Mouse (Mus musculus) urinary bladder, postnatal 25 days (tissue): ENCODE results near the gene Uaca.

Experiments used
- DNase-seq: peaks from one replicate; pipeline ENCODE4 v3.0.0; 2022; ENCODE audit warnings: low spot score

Uaca gene

DNA sequence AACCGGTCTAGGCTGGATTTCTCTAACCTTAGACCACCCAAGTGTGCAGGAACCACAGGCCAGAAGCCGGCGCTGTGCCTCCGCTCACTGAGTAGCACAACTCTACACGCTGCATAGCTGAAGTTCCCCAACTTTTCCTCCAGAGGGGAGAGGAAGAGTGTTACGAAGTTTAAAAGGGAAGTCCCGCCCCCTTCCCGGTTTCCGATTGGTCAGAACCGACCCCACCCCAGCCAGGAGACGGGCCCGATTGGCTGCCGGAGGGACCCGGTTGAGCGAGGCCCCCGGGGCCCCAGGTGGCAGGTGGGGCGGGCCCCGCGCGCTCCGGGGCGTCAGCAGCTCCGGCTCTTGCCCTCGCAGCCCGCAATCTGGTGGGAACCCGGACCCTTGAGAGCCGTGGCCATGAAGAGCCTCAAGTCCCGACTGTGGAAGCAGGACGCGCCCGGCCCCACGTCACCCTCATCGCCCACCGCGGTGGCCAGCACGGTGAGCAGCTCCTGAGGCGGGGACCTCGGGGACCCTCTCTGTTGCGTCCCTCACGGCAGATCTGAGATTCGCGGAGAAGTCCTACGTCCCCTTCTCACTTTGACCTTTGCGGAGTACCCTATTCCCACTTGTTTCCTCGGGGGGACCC, at the start of gene Uaca:
Gene Uaca (plus strand): TSS at position 333 of the 631 bp plus-strand sequence.
- DNase-seq = peak; percentile 87

DNA sequence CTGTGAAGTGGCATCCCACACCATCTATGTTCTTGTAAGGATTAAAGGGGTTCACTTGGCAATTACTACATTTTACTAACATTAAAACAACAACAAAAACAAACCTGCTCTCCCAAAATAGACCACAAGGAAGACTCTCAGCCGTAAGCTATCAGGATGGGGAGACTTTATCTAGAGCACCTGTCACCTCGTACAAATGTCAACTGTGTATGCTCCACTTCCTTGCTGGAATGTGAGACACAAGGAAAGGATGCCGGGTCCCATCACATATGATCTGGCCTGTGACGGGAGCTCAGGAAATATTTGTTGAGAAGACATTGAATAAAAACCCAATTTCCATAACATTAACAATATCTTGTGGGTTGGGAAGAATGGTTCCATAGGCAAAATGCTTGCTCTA, 49.4 kb upstream of the Uaca start:
- DNase-seq = no peak

- no peak for DNase-seq
Observed at GRCm38 (mm10) chr9:60746561-60746960, 47.8 kb upstream of the Uaca start.

DNA sequence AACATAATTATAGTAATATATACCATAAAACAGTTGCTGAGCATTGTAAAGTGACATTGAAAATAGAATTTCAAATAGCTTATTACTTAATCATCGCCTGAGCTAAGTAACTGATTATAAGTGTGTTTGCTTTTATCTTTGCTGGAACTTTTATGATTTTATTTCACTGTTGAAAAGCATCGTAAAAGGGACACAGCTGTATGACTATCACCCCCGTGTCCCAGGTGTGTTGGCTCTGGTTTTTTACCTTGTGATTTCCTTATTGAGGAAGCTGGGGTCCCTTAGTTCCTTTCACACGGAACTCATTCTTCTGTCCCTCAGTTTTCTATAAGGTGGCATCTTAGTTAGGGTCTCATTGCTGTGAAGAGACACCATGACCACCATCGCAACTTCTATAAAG, 46.7 kb upstream of the Uaca start:
- no peak for DNase-seq

DNA sequence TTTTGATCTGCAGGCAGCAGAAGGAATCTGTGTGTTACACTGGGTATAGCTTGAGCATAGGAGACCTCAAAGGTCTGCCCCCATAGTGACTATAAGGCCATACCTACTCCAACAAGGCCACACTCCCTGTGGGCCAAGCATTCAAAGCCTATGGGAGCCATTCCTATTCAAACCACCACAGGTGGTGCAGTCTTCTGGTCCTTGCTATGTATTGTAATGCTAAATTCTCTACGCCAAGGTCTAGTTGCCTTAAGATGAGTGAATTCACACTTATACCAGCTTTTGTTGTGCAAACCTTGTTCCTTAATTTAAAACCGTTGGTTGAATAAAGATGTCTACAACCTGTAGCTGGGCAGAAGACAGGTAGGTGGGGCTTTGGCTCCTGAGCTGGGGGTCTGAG, 46.2 kb upstream of the Uaca start:
- DNase-seq = no peak

DNA sequence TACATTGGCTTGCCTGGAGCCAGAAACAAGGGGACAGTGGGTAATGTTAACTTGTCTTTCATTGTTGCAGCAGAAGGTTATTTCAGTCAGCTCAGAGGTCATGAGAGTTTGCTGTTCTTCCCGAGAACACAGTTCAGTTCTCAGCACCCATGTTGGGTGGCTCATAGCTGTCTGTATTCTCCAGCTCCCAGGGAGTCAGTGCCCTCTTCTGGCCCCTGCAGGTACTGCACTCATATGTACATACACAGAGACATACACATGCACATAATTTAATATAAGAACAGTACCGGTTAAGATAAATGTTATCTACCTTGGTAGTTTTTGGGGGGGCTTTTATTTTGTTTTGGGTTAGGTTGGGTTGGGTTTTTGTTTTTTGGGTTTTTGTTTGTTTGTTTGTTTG, 45.2 kb upstream of the Uaca start:
- no peak for DNase-seq

- DNase-seq = no peak
Observed at GRCm38 (mm10) chr9:60751098-60751497, 43.2 kb upstream of the Uaca start.

DNA sequence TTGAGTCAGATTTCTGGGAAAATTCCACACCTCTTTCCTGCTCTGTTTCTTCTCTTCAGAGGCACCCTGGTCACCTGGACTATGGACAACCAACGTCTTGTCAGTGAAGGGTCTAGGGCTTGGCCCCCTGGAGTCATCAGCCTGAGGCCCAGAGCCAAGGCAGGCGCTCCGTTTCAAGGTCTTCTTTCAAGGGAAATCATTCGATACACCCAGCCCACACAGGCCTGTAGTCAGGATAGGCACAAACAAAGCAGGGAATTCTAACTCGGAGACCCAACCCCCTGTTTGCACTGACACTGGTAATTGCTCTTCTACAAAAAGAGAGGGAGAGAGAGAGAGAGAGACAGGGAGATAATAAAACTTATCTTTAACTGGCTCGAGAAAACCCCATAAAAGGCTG, 42.4 kb upstream of the Uaca start:
- no peak for DNase-seq

DNA sequence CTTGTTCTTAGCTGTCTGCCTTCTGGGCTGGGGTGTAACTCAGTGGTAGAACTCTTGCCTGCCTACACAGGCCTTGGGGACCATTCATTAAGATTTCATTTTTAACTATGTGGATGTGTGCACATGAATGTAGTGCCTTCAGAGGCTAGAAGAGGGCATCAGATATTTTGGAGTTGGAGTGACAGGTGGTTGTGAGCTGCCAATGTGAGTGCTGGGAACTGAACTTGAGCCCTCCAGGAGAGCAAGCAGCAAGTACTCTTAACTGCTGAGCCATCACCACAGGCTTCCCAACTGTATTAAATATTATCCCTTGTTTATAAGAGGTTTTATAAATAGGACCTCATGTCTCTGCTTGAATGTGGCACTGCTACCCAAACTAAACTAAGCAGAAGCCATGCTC, 41.7 kb upstream of the Uaca start:
- no peak for DNase-seq

- DNase-seq = peak; percentile 70
Observed at GRCm38 (mm10) chr9:60756258-60756657, 38.1 kb upstream of the Uaca start.

DNA sequence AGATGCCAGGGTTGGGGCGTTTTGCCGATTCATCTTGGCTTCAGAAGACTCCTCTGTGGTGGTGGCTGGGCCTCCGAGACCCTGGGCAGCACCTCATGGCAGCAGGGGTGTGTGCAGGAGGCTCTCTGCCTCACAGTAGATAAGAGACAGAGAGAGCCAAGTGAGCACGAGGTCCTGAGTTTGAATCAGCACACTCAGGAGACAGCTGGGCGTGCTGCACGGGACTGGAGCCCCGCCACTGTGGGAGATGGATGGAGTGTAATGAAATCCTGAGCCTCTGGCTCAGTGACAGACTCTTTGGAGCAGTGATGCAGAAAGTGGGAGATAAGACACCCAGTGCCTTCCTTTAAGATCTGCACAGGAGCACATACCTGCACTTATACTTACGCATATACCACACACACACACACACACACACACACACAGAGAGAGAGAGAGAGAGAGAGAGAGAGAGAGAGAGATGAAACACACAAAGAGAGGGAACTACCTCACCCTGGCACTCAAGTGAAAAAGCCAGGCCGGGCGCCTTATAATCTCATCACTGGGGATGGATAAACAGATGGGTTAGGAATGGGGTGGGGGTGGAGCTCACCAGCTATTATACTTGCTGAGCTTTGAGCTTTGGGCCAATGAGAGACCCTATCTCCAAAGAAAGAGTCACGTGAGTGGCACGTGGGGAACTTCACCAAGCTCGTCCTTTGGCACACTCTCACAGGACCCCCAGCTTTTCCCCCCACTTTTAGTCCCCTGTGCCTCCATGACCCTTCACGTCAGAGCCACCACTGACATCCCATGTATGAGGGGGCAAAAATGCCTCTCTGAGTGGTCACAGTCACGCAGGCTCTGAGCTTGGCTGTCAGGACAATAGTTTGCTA, 37.2 kb upstream of the Uaca start:
- DNase-seq = no peak

- no peak for DNase-seq
Observed at GRCm38 (mm10) chr9:60757817-60758216, 36.5 kb upstream of the Uaca start.

GRCm38 (mm10) chr9:60759436-60760007, 34.8 kb upstream of the Uaca start:
- DNase-seq = no peak

GRCm38 (mm10) chr9:60765181-60765580, 29.2 kb upstream of the Uaca start:
- no peak for DNase-seq

- DNase-seq = no peak
Observed at GRCm38 (mm10) chr9:60768393-60768792, 25.9 kb upstream of the Uaca start.

DNA sequence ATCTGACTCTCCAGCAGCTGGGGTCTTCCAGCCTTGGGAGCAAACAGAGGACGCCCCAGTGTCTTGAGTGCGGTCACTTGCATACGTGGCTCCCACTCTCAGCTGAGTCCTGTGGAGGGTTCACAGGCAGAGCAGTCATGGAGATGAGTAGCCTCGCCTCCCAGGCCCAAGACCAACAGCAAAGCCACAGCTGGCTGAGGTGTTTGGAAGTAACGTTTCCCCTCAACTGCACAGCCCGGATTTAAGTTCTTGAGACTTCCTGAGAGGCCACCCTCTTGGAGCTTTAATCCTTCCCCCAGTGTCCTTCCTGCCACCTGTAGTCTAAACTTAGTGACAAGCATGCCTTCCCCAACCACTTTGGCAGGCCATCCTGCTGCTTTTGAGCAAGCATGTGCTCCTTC, 24.6 kb upstream of the Uaca start:
- DNase-seq = no peak

GRCm38 (mm10) chr9:60773713-60774112, 20.6 kb upstream of the Uaca start:
- no peak for DNase-seq

DNA sequence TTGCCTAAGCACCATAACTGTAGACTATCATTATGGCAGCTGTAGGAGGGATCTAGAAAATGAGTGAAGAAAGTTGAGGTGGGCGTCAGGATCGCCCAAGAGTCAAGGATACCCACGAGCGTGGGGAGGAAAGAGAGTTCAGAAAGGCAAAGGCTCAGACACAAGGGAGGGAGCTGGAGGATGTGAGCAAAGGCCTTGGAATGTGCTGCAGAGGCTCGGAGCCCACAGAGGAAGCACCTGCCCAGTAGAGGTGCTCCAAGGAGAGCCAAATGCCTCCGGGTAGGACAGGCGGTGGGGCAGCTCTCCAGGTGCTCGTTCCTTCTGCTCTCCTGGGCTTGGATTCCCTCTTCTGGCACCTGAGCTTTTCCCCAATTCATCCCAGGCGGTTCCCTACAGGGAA, 17.4 kb upstream of the Uaca start:
- DNase-seq = no peak

DNA sequence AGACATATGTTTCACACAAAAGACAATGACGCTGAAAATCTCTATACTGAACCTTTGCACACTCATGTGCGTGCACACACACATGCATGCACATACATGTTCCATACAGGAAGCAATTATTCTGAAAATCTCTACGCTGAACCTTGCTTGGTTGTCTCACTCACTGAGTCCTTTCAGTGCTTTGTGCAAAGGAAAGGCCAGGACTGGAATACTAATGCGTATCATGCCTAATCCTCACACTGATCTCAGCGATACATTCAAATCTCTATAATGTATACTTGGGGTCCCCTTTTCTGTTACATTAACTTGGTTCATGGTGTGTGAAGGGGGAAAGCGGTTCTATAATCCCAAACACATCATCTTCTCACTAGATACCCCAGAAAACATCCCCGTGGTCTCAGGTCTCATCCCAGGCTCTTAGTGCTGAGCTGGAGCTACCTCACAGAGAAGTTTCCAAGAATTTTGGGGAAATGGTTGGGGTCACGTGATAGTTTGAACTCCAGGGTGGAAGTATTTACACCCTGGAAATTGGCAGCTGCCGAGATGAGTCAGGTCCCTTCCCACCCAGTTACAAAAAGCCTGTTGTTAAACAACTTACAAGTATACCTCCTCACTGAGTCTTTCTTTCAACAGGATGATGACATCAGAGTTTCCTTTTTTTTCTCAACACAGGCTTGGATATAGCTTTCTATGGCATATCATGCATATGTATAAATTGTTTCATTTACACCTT, 12.1 kb upstream of the Uaca start:
- DNase-seq = no peak

GRCm38 (mm10) chr9:60785069-60785468, 9.3 kb upstream of the Uaca start:
- no peak for DNase-seq

DNA sequence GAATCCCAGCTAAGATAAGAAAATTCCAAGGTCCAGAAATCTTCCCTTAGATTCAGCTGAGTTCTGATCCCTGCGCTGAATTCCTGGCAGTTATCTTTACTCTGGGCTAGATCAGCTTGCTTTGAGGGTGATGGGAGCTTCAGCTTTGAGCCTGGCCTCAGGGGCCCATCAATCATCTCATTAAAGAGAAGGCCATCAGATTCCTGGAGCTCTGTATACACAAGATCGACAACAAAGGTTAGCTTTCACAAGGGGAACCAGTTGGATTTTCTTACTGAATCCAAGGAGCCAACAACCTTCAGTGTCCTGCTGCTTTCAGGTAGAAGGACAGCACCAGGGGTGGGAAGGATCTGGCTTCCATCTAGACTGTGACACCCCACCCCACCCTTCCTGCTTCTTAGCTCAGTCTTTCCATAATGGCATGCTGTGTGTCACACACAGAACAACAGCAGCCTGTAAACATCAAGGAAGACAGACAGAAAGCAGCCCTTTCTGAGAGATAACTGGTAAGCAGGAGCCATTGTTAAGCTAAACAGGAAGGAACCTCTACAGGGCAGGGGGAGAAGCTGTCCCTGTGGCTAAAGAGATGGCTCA, 6.7 kb upstream of the Uaca start:
- DNase-seq = no peak

- DNase-seq = no peak
Observed at GRCm38 (mm10) chr9:60790282-60790681, 4.1 kb upstream of the Uaca start.
